In genomic region chr13:47777206-47778099, GRCm38 (mm10) we compare ENCODE assay signal across 9 mouse cellular contexts.
A peak's percentile ranks its signal among the peaks of the same experiment; 100 is the strongest.
DNase-seq lines count a peak whose midpoint lies in the region; ATAC-seq lines count a peak whose summit lies in the region.
"Had no signal": no experiment of that assay in that cellular context is flagged by ENCODE, and none has a peak within 500 bp of the region (broad histone marks: within the 10 kb centered on the region; RNA-seq: fewer than 3 reads in every experiment).

No protein-coding gene starts in this region.

- no peak overlapping the region for H3K9ac ChIP-seq in heart, embryonic 11.5 days (ENCODE audit: low read depth, low read length)
- H3K9ac ChIP-seq in intestine, embryonic 16.5 days (ENCODE audit: low read depth, low read length): no peak overlapping the region
- H3K9ac ChIP-seq: liver, embryonic 13.5 days had no signal

- peak overlapping the region; percentile 5 for H3K4me2 ChIP-seq in heart, embryonic 11.5 days
- H3K4me2 ChIP-seq in intestine, embryonic 16.5 days (ENCODE audit: low read depth, low read length): 0 out of 2 replicates have a peak overlapping the region, but pooled peaks have one; percentile 12
- H3K4me2 ChIP-seq: liver, embryonic 13.5 days had no signal

- H3K27ac ChIP-seq in heart, embryonic 11.5 days (ENCODE audit: low read depth, low read length): no peak overlapping the region
- H3K27ac ChIP-seq in intestine, embryonic 16.5 days (ENCODE audit: low read length): peak overlapping the region; percentile 76
- H3K27ac ChIP-seq: liver, embryonic 13.5 days had no signal

- no peaks in the 10 kb centered on the region for H3K36me3 ChIP-seq in heart, embryonic 11.5 days (ENCODE audit: control insufficient read depth, insufficient read depth, low read length)
- no peaks in the 10 kb centered on the region for H3K36me3 ChIP-seq in intestine, embryonic 16.5 days (ENCODE audit: control insufficient read depth, insufficient read depth, low read length)
- H3K36me3 ChIP-seq: liver, embryonic 13.5 days had no signal

- H3K27me3 ChIP-seq in heart, embryonic 11.5 days (ENCODE audit: control insufficient read depth, insufficient read depth, low read length): no peaks in the 10 kb centered on the region
- no peaks in the 10 kb centered on the region for H3K27me3 ChIP-seq in intestine, embryonic 16.5 days (replicated peaks; ENCODE audit: control insufficient read depth, insufficient read depth, low read length)
- H3K27me3 ChIP-seq: liver, embryonic 13.5 days had no signal

- no peaks in the 10 kb centered on the region for H3K9me3 ChIP-seq in heart, embryonic 11.5 days (replicated peaks; ENCODE audit: control insufficient read depth, low read length)
- H3K9me3 ChIP-seq in intestine, embryonic 16.5 days (ENCODE audit: control insufficient read depth, low read length): no peaks in the 10 kb centered on the region
- H3K9me3 ChIP-seq: liver, embryonic 13.5 days had no signal

- peak; percentile 6 for DNase-seq in left cerebral cortex, postnatal 36 days (ENCODE audit: low spot score in 2 of 2)
- no peak for DNase-seq in left cerebral cortex, postnatal 4 days
- DNase-seq in ovary, postnatal 36 days (ENCODE audit: low spot score): peak; percentile 27
- no peak for DNase-seq in layer of hippocampus, postnatal 36 days
- DNase-seq in urinary bladder, adult 2 months (ENCODE audit: low spot score): no peak
- DNase-seq: liver, embryonic 13.5 days had no signal

- no peak for ATAC-seq in heart, embryonic 11.5 days (replicated peaks; ENCODE audit: insufficient number of reproducible peaks, low FRiP score, low TSS enrichment)
- peak; percentile 75 for ATAC-seq in intestine, embryonic 16.5 days
- ATAC-seq in CD4-positive, CD25-positive, alpha-beta regulatory T cell, adult 4 months: no peak

- intact Hi-C loops in left cerebral cortex, postnatal 36 days (cut with DNase I): no loop called here
- intact Hi-C loops in left cerebral cortex, postnatal 4 days (cut with DNase I): no loop called here

- WGBS in heart, embryonic 11.5 days (ENCODE audit: insufficient replicate concordance): 50% methylated on average over 15 of the region's 15 CpGs
- 49% methylated on average over 15 of the region's 15 CpGs for WGBS in intestine, embryonic 16.5 days

- no peak overlapping the region for H3K4me3 ChIP-seq in heart, embryonic 11.5 days (ENCODE audit: low read depth, low read length)
- H3K4me3 ChIP-seq in intestine, embryonic 16.5 days (ENCODE audit: low read length): no peak overlapping the region
- H3K4me3 ChIP-seq: liver, embryonic 13.5 days had no signal

- no peaks in the 10 kb centered on the region for H3K4me1 ChIP-seq in heart, embryonic 11.5 days (ENCODE audit: control insufficient read depth, insufficient read depth, low read length)
- H3K4me1 ChIP-seq in intestine, embryonic 16.5 days (ENCODE audit: control insufficient read depth, insufficient read depth, low read length): no peaks in the 10 kb centered on the region
- H3K4me1 ChIP-seq: liver, embryonic 13.5 days had no signal

Comparison
In these comparisons a context has a peak if more than half of its experiments do, and no peak if none do; other contexts are left out.
1. DNase-seq: peak in left cerebral cortex, postnatal 36 days (2 of 2) and ovary, postnatal 36 days (single experiment); none in left cerebral cortex, postnatal 4 days (single experiment), layer of hippocampus, postnatal 36 days (0 of 2) and urinary bladder, adult 2 months (single experiment).